ENCODE assay signal across 11 mouse cellular contexts in the genomic region with DNA sequence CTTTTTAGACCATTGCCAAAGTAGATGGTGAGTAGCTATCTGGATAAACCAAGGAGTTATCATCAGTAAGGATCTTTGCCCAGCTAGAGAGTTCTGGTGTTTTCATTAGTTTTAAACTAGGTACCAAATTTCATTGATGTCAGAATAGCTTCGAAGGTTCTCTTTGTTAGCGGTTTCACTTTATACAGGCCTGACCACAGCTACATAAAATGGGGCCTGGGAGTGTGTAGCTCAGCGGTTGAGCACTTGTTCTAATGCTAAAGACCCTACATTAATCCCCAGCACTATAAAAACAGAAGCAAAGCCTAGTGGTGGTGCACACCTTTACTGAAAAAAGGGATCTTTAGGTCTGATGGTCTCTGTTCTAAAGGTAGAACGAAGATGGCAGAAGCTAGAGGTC. TPM values are rescaled to one million over a fixed set of nuclear protein-coding genes. Genes with fewer than 3 reads are reported as not detected.
DNase-seq lines count a peak whose midpoint lies in the region; ATAC-seq lines count a peak whose summit lies in the region.
"Had no signal": no experiment of that assay in that cellular context is flagged by ENCODE, and none has a peak within 500 bp of the region (broad histone marks: within the 10 kb centered on the region; RNA-seq: fewer than 3 reads in every experiment).

No protein-coding gene starts in this region.

- no peak overlapping the region for H3K27ac ChIP-seq in heart, embryonic 14.5 days (replicated peaks in 1 of 2; ENCODE audit: control insufficient read depth in 1 of 2, insufficient read depth in 1 of 2, low read depth in 2 of 2, low read length in 2 of 2)
- H3K27ac ChIP-seq in embryonic facial prominence, embryonic 14.5 days (replicated peaks; ENCODE audit: low read depth, low read length) = no peak overlapping the region
- no peak overlapping the region for H3K27ac ChIP-seq in midbrain, embryonic 13.5 days

- no peak for ATAC-seq in heart, embryonic 14.5 days (ENCODE audit: insufficient number of reproducible peaks, insufficient read depth, low FRiP score, low read depth)
- ATAC-seq in embryonic facial prominence, embryonic 14.5 days (ENCODE audit: low read depth) = no peak
- no peak for ATAC-seq in midbrain, embryonic 13.5 days
- ATAC-seq in megakaryocyte-erythroid progenitor cell, adult 5-6 weeks (replicated peaks; ENCODE audit: low FRiP score, low TSS enrichment, poor library complexity, severe bottlenecking) = no peak

- H3K4me3 ChIP-seq in heart, embryonic 14.5 days (ENCODE audit: control insufficient read depth in 1 of 2, insufficient read depth in 1 of 2, low read depth in 1 of 2, low read length in 2 of 2) = peak overlapping the region in 1 of 2 experiments; percentile 74; a peak in 1 of 4 replicates
- H3K4me3 ChIP-seq in embryonic facial prominence, embryonic 14.5 days (ENCODE audit: low read depth, low read length) = peak overlapping the region; percentile 93; the same call in 1 of the 2 replicates
- peak overlapping the region; percentile 97 for H3K4me3 ChIP-seq in midbrain, embryonic 13.5 days (replicated peaks)

- DNase-seq in heart, adult 18-20 months = no peak
- no peak for DNase-seq in embryonic facial prominence, embryonic 14.5 days (ENCODE audit: low spot score)
- DNase-seq in induced T-regulatory cell, adult 2 months (ENCODE audit: low read depth) = peak; percentile 40
- DNase-seq in embryo, embryonic 9.5 days (ENCODE audit: extremely low spot score) = no peak
- no peak for DNase-seq in thymus, postnatal 25 days
- DNase-seq: adrenal gland, postnatal 25 days; thymus, adult 18-20 months had no signal

- peaks cover 0 to 15% of the 10 kb centered on the region in 2 experiments; a peak in 3 of 4 replicates for H3K4me1 ChIP-seq in heart, embryonic 14.5 days (ENCODE audit: control insufficient read depth in 2 of 2, insufficient read depth in 2 of 2, low read length in 2 of 2)
- peaks cover 9% of the 10 kb centered on the region for H3K4me1 ChIP-seq in embryonic facial prominence, embryonic 14.5 days (ENCODE audit: control insufficient read depth, insufficient read depth, low read length)
- peaks cover 20% of the 10 kb centered on the region for H3K4me1 ChIP-seq in midbrain, embryonic 13.5 days (replicated peaks)

- H3K9ac ChIP-seq in heart, embryonic 14.5 days (ENCODE audit: low read length) = peak overlapping the region; percentile 94; the same call in 1 of the 2 replicates
- peak overlapping the region; percentile 65; the same call in 1 of the 2 replicates for H3K9ac ChIP-seq in embryonic facial prominence, embryonic 14.5 days (ENCODE audit: low read depth, low read length)
- H3K9ac ChIP-seq in midbrain, embryonic 13.5 days (replicated peaks) = peak overlapping the region; percentile 96; the same call in 1 of the 2 replicates

- H3K27me3 ChIP-seq in heart, embryonic 14.5 days (ENCODE audit: control insufficient read depth, insufficient read depth, low read length) = no peaks in the 10 kb centered on the region
- H3K27me3 ChIP-seq in embryonic facial prominence, embryonic 14.5 days (replicated peaks; ENCODE audit: control insufficient read depth, insufficient read depth, low read length) = no peaks in the 10 kb centered on the region
- H3K27me3 ChIP-seq in midbrain, embryonic 13.5 days = no peaks in the 10 kb centered on the region

- peaks cover 16% of the 10 kb centered on the region for H3K36me3 ChIP-seq in heart, embryonic 14.5 days (ENCODE audit: control insufficient read depth, insufficient read depth, low read length)
- peaks cover 14% of the 10 kb centered on the region for H3K36me3 ChIP-seq in embryonic facial prominence, embryonic 14.5 days (ENCODE audit: control insufficient read depth, insufficient read depth, low read length)
- H3K36me3 ChIP-seq in midbrain, embryonic 13.5 days = peaks cover 13% of the 10 kb centered on the region

- WGBS in heart, embryonic 14.5 days = 67% methylated on average over 4 of the region's 4 CpGs
- 70% methylated on average over 4 of the region's 4 CpGs for WGBS in embryonic facial prominence, embryonic 14.5 days
- WGBS in midbrain, embryonic 13.5 days = 60% methylated on average over 4 of the region's 4 CpGs

- H3K9me3 ChIP-seq in heart, embryonic 14.5 days (ENCODE audit: control insufficient read depth, low read length) = no peaks in the 10 kb centered on the region
- H3K9me3 ChIP-seq in embryonic facial prominence, embryonic 14.5 days (ENCODE audit: control insufficient read depth, low read length) = no peaks in the 10 kb centered on the region
- H3K9me3 ChIP-seq in midbrain, embryonic 13.5 days = no peaks in the 10 kb centered on the region

- H3K4me2 ChIP-seq in heart, embryonic 14.5 days (ENCODE audit: low read length) = peak overlapping the region; percentile 94
- peak overlapping the region; percentile 90 for H3K4me2 ChIP-seq in embryonic facial prominence, embryonic 14.5 days (ENCODE audit: low read depth, low read length)
- peak overlapping the region; percentile 90 for H3K4me2 ChIP-seq in midbrain, embryonic 13.5 days (replicated peaks)

RNA-seq across cellular contexts. Expression of gene Metap2, which starts 6.3 kb away (rescaled TPM):
- polyA plus RNA-seq in heart, embryonic 14.5 days (2014; fragmentation: Nextera tagmentation; extraction: Ambion mirVana) = 158 and 159 TPM in 2 replicates
- 100 to 1,000 TPM; 112 to 116 TPM for total RNA-seq in heart, adult 18-20 months (2021)
- 172 and 182 TPM in 2 replicates for polyA plus RNA-seq in embryonic facial prominence, embryonic 14.5 days (2014; fragmentation: Nextera tagmentation; extraction: Ambion mirVana)
- 176 and 179 TPM in 2 replicates for polyA plus RNA-seq in midbrain, embryonic 13.5 days (2015; fragmentation: Nextera tagmentation; extraction: Ambion mirVana)
- 458 and 509 TPM in 2 replicates for total RNA-seq in megakaryocyte-erythroid progenitor cell, adult 5-6 weeks (2014; fragmentation: Nextera tagmentation)
- total RNA-seq in megakaryocyte-erythroid progenitor cell, adult 5-6 weeks (2017) = 577 and 616 TPM in 2 replicates

RNA-seq across cellular contexts. Expression of gene Usp44, which starts 59.2 kb away (rescaled TPM):
- 0.15 and 0.18 TPM in 2 replicates for polyA plus RNA-seq in heart, embryonic 14.5 days (2014; fragmentation: Nextera tagmentation; extraction: Ambion mirVana)
- total RNA-seq in heart, adult 18-20 months (2021) = not detected
- polyA plus RNA-seq in embryonic facial prominence, embryonic 14.5 days (2014; fragmentation: Nextera tagmentation; extraction: Ambion mirVana) = 0.63 and 1.2 TPM in 2 replicates
- 1.9 and 2.1 TPM in 2 replicates for polyA plus RNA-seq in midbrain, embryonic 13.5 days (2015; fragmentation: Nextera tagmentation; extraction: Ambion mirVana)
- total RNA-seq in megakaryocyte-erythroid progenitor cell, adult 5-6 weeks (2014; fragmentation: Nextera tagmentation) = not detected in 2 replicates
- 0.65 TPM in 1 of 2 replicates, not detected in the other for total RNA-seq in megakaryocyte-erythroid progenitor cell, adult 5-6 weeks (2017)
- total RNA-seq: adrenal gland, postnatal 25 days; left cerebral cortex, adult 2 months had no signal
